Mouse (Mus musculus): ENCODE results near the gene Gm7030.
"Not testable (repeated sequence)": the region's sequence is repeated elsewhere in the genome, so short reads cannot be mapped to it uniquely, and the experiment has no call there.

DNA sequence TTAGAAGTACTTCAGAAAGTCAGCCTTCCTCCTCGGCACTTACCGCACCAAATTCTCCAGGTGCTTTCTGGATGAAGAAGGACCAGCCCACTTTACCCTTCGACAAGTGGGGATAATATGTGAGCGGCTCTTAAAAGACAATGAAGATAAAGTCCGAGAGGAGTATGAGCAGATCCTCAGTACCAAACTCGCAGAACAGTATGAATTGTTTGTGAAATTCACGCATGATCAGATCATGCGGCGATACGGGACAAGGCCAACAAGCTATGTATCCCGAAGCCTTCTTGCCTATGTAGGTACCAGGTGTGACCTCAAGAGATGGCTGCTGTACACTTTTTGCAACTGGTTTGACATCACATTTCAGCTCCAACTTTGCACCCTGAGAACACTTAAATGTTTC is 29.0 kb upstream of the Gm7030 start:
- TF ChIP-seq CTCF (conservative IDR thresholded peaks at IDR 0.05; ENCODE audit: insufficient read depth, insufficient read length, low read depth, low read length); POLR2A (IDR thresholded peaks at IDR 0.05; ENCODE audit: low read depth, low read length): not testable (repeated sequence)

Data from kidney, adult 2 months (tissue).